Mouse (Mus musculus): ENCODE measurements around the gene Nsg1.

The Nsg1 gene

DNA sequence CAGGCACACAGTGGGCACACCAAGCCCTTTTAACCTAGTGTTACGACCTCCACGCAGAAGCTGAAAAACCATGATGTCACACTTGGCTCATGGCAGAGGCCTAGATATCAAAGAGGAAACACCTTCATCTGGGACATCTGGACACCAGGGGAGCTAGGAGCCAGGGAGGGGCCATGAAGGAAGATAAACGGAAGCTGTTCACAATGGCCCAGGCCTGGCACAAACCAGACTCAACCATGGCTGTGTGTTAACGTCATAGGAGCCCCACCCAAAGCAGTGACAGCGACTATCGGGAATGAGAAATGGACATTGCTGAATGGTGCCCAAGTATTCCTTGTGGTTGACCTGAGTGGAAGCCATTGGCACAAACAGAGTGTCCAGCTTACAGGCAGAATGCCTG, 13.2 kb downstream of the Nsg1 start:
- DNase-seq (ENCODE audit: low read depth, low spot score), result no peak

- no peak for DNase-seq (ENCODE audit: low read depth, low spot score)
These were observed 18.8 kb downstream of the Nsg1 start for GRCm38 (mm10) chr5:38140893-38141292.

GRCm38 (mm10) chr5:38137163-38137562, 22.5 kb downstream of the Nsg1 start:
- DNase-seq (ENCODE audit: low read depth, low spot score), result no peak

DNA sequence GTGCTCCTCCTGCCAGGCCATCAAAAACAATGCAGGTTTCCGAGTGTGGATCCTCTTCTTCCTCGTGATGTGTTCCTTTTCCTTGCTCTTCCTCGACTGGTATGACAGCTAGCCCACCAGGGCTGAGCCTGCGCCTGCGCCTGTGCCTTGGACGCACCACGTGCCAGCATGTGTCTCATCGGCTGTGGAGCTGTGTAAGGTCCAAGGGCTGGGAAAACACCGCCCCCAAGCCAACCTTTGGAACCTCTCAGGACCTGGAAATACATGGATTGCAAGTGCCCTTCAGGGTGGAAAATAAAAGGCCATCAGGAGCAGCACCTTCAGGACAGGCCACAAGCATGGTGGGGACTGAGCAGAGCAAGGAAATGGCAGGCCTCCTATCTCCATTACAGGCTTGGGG, 23.5 kb downstream of the Nsg1 start:
- DNase-seq (ENCODE audit: low read depth, low spot score), result no peak

DNA sequence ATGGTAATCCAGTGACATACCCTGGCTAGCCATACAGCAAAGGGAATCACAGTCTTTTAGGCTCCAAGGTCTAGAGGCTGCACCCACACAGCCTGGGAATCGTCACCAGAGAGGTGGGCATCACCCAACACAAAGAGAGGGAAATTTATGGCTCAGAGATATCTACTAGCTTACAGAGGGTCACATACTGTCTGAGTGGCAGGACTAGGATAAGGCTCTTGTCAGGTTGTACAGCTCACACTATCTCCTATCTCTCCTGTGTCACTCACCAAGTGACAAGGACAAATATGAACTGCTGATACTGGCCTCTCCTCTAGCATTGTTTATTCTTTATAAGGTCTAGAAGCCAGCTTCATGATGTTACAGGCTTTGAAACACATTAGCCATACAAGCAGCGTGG, 30.4 kb downstream of the Nsg1 start:
- DNase-seq (ENCODE audit: low read depth, low spot score), result no peak

GRCm38 (mm10) chr5:38126519-38127306, 33.0 kb downstream of the Nsg1 start:
- DNase-seq (ENCODE audit: low read depth, low spot score), result no peak

GRCm38 (mm10) chr5:38121699-38122098, 38.0 kb downstream of the Nsg1 start:
- DNase-seq (ENCODE audit: low read depth, low spot score), result no peak

GRCm38 (mm10) chr5:38119268-38119667, 40.4 kb downstream of the Nsg1 start:
- no peak for DNase-seq (ENCODE audit: low read depth, low spot score)

DNA sequence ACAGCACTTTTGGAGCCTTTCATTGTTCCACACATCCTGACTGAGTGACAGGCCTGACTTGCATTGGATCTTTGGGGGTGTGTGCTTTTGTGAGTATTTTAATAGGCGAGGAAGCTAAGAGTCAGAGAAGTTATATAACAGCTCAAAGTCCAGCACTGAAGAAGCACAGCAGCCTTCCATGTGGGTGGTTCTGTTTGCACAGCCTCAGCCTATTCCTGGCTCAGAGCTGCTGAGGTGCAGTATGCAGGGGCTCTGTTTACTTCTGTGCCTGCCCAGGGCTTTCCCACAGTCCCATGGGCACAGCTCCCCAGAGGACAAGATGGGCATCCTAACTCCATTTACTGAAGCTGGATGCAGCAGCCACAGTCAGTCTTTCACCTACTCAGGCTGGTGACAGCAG, 42.7 kb downstream of the Nsg1 start:
- no peak for DNase-seq (ENCODE audit: low read depth, low spot score)

DNA sequence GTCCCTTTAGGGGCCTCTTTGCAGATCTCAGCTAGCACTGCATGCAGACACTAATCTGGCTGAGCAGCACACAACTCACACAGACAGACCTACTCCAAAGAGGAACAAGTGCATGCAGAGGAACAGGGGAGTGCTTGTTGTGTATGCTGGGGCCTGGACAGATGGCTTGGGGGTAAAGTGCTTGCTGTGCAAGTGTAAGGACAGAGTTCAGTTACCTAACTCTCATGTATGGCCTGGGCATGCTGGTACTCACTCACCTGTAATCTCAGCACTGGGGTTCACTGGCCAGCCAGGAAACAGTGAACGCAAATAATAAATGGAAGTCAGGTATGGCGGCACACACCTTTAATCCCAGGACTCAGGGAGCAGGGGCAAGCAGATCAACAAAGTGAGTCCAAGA, 45.2 kb downstream of the Nsg1 start:
- DNase-seq (ENCODE audit: low read depth, low spot score), result no peak

- no peak for DNase-seq (ENCODE audit: low read depth, low spot score)
These were observed 52.9 kb downstream of the Nsg1 start for GRCm38 (mm10) chr5:38106807-38107206.

DNA sequence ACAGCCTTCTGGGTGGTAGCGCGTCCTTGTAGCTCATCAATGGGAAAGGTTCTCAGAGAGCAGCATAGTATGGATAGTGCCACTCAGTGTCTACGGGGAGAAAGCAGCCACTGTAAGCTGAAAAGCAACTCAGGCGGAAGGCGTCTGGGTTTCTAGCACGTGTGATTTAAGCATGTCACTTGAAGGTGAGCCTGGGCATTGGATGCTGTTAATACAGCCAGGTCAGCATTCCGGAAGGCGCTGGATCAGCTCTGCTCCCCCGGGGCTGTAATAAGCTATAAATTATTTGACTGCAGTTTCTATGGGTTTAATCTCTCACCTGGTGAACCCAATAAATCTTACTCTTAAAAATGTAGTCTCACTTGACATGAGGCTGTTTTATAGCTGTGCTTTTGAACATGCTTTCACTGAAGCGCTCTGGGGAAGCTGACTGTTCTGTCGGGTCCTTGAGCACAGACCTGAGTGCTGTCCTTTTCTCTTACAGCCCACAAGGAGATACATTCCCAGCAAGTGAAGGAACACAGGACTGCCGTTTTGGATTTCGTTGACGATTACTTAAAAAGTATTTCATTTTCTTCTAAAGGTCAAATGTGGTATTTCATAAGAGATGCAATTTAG, 53.5 kb downstream of the Nsg1 start:
- DNase-seq (ENCODE audit: low read depth, low spot score), result peak; percentile 39

- DNase-seq (ENCODE audit: low read depth, low spot score), result no peak
These were observed 56.8 kb downstream of the Nsg1 start for GRCm38 (mm10) chr5:38102945-38103344.

GRCm38 (mm10) chr5:38099139-38099676, 60.5 kb downstream of the Nsg1 start:
- no peak for DNase-seq (ENCODE audit: low read depth, low spot score)

- DNase-seq (ENCODE audit: low read depth, low spot score), result no peak
These were observed 62.1 kb downstream of the Nsg1 start for GRCm38 (mm10) chr5:38097501-38098093.

DNA sequence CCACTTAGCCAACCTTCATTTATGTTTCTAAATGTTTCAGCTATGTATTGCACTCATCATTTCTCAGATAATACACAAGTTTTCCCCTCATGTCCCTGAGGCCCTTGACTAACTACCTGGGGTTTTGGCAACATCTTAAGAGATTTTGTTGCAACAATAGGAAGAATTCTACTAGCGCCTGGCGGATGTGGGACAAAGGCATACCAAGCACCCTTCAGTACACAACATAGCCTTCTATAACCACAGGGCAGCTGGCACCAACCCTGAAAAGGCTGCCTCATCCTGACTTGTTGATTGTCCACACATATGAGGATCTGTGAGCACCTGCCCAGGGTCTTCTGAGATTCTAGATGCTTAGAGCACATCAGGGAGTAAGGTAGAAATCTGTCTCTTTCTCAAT, 65.4 kb downstream of the Nsg1 start:
- no peak for DNase-seq (ENCODE audit: low read depth, low spot score)

GRCm38 (mm10) chr5:38091966-38092304, 67.8 kb downstream of the Nsg1 start:
- no peak for DNase-seq (ENCODE audit: low read depth, low spot score)

DNA sequence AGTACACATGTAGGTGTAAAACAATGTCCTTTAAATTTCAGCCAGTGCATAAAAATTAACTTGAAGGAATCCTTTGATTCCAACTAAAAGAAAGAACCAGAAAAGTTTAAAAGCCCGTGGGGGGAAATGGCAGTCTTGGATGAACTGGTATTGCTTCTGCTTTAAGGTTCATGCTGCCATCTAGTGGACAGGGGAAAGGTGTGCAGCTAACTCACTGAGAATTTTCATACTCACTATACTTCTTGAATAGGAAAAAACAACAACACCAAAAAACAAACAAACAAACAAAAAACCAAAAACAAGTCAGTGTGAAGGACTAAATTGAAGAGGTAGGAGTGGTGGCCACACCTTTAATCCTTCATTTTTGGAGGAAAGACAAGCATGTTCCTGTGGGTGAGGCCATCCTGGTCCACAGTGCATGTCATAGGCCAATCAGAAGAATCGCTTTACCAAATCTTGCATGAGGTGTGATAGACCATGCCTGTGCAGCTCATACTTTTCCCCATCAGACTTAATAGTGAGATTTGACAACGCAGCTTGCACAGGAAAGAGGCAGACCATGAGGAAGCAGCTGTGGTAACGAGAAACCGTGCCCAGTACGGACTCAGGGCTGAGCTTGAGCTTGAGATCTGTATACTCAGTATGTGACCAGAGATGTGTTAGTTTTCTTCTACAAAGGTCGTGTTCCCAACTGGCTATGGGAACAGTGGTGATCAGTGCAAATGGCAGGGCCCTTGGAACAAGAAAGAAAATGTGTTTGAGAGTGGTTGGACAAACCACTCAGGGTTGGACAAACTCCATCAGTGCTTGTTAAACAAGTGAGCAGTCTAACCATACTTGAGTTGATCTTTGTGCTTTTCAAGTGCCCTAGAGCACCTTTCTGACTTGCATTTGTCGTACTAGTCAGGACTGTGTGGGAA, 68.4 kb downstream of the Nsg1 start:
- peak; percentile 61 for DNase-seq (ENCODE audit: low read depth, low spot score)

DNA sequence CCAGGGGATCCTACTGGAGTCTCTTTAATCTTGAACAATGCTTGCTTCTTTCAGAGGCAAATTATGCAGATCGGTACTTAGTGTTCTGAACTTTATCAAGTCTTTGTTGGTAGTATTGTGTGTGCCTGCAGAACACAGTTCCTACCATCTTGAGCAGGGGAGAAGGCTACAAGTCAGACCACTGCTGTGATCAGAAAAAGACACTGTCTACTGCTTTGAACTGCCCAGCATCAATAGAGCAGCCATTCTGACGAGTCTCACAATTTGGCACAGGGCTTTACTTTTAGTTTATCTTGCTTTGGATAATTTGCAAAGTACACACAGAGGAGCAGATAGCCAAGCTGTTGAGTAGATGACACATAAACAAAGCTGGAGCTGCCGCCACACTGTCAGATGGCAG, 69.1 kb downstream of the Nsg1 start:
- no peak for DNase-seq (ENCODE audit: low read depth, low spot score)

DNA sequence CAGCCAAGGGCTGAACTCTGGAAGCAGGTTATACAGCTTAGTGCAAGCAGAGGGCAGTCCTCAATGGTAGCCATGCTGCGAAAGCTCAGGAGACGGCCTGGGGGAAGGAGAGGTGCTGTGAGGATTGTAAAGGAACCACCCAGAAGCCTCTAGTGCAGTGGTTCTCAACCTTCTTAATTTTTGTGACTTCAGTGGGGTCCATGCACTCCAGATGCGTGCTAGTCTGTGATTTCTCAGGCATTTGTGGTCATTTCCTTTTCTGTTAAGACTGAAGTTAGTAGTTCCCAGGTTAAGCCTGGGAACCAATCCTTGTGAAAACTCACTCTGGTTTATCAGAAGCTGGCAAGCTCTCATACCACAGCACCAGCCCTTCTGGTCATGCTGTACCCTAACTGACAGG, 69.6 kb downstream of the Nsg1 start:
- DNase-seq (ENCODE audit: low read depth, low spot score), result no peak

All from embryo, embryonic 11.5 days (tissue).